Mouse (Mus musculus) embryonic facial prominence, embryonic 10.5 days (tissue): ENCODE results near the gene Tmprss11d. TPM values are rescaled to one million over a fixed set of nuclear protein-coding genes. Genes with fewer than 3 reads are reported as not detected.
"Not testable (repeated sequence)": the region's sequence is repeated elsewhere in the genome, so short reads cannot be mapped to it uniquely, and the experiment has no call there.

Experiments
- DNase-seq: peaks from one replicate; pipeline ENCODE4 v3.0.0-alpha.2; 2017; ENCODE audit warnings: low spot score
- H3K27ac ChIP-seq: fragments of 300-500 bp; sonication (generic); replicated peaks from 2 replicates; pipeline ENCODE4 v1.5.1; 2016; ENCODE audit warnings: mild to moderate bottlenecking
- H3K27me3 ChIP-seq: fragments of 300-500 bp; sonication (generic); replicated peaks from 2 replicates; pipeline ENCODE4 v1.6.1; 2016; ENCODE audit warnings: low read depth, mild to moderate bottlenecking; ENCODE audit not compliant: poor library complexity, severe bottlenecking
- H3K36me3 ChIP-seq: fragments of 300-500 bp; sonication (generic); replicated peaks from 2 replicates; pipeline ENCODE4 v1.6.1; 2016; ENCODE audit warnings: mild to moderate bottlenecking, moderate library complexity
- H3K4me1 ChIP-seq: fragments of 300-500 bp; sonication (generic); 2 replicates; pipeline ENCODE4 v1.6.1; 2016
- H3K4me3 ChIP-seq: fragments of 300-500 bp; sonication (generic); 2 replicates; pipeline ENCODE4 v1.5.1; 2016; ENCODE audit warnings: mild to moderate bottlenecking, moderate library complexity
- H3K9me3 ChIP-seq: fragments of 300-500 bp; sonication (generic); 2 replicates; pipeline ENCODE4 v1.6.1; 2016; ENCODE audit warnings: mild to moderate bottlenecking
- WGBS: fragments of 180-500 bp; shearing (Covaris S2); methylation state at CpG from one replicate; pipeline ENCODE4 v1.1.7; 2016; 5-methylcytosine and 5-hydroxymethylcytosine counted together
- polyA plus RNA-seq: library from polyadenylated mRNA; unstranded; fragments of >200 nt; fragmentation: Nextera tagmentation; extraction: Ambion mirVana; gene quantifications from 2 replicates; pipeline ENCODE4 v1.2.1, GENCODE M21; 2016

Tmprss11d gene
- 0.10 and 0.15 TPM in 2 replicates for polyA plus RNA-seq

DNA sequence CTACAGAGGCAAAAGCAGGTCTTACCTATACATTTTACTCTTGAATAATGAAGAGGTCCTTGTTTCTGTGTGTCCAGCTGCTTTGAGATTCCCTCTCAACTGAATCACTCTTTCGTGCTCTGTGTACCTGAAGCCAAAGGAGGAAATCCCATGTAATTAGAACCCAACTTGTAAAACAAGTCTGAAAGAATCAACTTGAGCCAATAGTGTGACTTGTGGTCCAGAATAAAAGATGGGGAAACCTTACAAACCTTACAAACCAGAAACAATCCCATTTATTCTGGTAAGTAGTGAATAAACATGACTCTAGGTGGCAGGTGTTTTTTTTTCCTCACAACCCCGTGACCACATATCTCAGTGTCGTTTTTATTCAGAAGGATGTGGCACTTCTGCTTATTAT, at the start of gene Tmprss11d:
Gene Tmprss11d (minus strand): TSS at position 101 of the 400 bp plus-strand sequence.
- 70% methylated on average over 3 of the region's 3 CpGs for WGBS
- Histone ChIP-seq H3K27ac (no peak within 1 kb of the TSS), H3K9me3 (no peaks in the 10 kb centered on the region), H3K4me1 (no peaks in the 10 kb centered on the region), H3K27me3 (no peaks in the 10 kb centered on the region), H3K36me3 (no peaks in the 10 kb centered on the region), H3K4me3 (no peak within 1 kb of the TSS)
- no peak for DNase-seq

DNA sequence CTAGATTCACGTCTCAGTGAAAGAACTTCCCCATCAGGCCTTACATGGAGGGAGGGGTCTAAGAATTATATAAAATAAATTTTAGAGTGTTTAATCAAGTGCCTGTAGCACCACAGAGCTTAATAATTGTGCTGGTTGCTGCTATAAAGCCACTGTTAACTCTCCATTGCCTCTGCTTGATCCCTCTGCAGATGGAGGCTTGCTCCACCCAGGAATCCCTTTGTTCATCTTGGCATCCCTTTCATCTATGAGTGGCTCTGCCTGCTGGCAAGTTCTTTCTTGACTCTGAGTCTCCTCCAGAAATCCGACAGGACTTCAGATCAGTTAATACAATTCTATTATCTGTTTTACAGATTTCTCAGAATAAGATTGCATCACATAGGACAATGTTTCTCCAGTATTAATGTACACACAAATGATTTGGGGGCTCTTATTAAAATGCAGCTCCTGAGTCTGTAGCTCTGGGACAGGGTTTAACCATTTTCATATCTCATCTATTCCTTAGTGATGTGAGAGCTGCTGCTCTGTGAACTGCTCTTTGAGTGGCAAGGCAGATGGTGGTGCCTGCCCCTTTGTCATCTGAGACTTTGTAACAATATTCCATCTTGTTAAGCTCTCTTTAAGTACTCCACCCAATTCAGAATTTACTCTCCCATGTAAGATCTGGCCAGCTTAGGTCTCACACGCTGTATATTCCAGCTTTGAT, 48.3 kb upstream of the Tmprss11d start:
- Histone ChIP-seq H3K27ac (no peak overlapping the region), H3K36me3 (no peaks in the 10 kb centered on the region), H3K9me3 (no peaks in the 10 kb centered on the region), H3K4me3 (no peak overlapping the region), H3K27me3 (no peaks in the 10 kb centered on the region), H3K4me1 (peaks cover 15% of the 10 kb centered on the region)
- DNase-seq: peak; percentile 13
- 50% methylated on average over 3 of the region's 3 CpGs for WGBS

DNA sequence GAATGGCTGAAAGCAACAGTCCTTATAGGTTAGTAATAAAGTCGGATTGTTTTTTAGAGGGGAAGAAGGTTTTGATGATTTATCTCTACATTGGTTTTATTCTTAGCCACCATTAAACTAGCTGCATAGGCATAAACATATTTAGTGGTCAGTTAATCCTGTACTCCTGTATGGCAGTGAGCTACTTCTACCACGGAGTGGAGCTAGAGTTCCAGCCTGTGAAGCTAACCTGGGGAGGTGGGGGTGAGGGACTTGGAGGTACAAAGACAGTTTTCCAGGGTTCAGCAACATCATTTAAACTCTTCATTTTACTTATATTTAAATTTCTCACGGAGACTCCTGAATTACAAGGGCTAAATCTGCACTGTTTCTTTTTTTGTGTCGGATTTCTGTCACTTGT, 46.3 kb upstream of the Tmprss11d start:
- Histone ChIP-seq H3K9me3 (no peaks in the 10 kb centered on the region), H3K27ac (no peak overlapping the region), H3K36me3 (no peaks in the 10 kb centered on the region), H3K4me1 (peaks cover 15% of the 10 kb centered on the region), H3K4me3 (no peak overlapping the region), H3K27me3 (no peaks in the 10 kb centered on the region)
- peak; percentile 24 for DNase-seq
- 28% methylated on average over 4 of the region's 4 CpGs for WGBS

DNA sequence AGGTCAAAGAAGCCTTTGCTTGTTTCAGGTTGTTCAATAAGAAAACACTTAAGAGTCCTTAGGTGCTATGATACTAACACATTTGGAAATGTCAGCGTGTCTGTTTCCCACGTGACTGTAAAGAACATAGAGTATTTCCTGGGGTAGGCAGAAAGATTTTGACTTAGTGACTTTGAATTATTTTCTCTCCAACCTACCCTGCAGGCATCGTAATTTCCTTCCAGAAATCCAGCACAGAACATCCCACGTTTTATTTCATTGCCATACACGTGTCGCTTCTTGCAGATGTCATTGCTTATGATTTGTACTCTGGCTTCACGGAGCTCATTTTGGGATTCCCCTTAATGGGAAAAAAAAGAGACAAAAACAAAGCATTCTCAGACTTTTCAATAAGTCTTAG, 41.1 kb upstream of the Tmprss11d start:
- no peaks in the 10 kb centered on the region for H3K9me3 ChIP-seq

DNA sequence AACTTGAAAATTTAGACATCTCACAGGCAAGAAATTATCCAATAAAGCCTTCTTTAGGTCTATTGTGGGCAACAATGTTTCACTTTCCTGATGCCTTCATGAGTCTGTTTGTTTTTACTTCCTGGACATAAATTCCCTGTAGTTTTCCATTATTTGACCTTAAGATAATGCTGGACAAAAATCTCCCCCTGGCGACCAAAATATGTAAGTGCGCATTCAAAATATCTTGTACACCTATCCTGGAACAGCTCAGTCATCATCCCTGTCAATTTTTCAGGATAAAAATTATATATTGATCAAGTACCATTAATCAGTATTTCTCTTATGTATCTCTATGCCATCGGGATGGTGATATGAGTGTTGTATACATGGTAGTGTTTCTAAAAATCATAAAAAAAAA, 37.6 kb upstream of the Tmprss11d start:
- Histone ChIP-seq H3K27me3 (no peaks in the 10 kb centered on the region), H3K9me3 (no peaks in the 10 kb centered on the region), H3K4me1 (no peaks in the 10 kb centered on the region), H3K4me3 (no peak overlapping the region), H3K27ac (no peak overlapping the region), H3K36me3 (no peaks in the 10 kb centered on the region)
- WGBS: 27% methylated on average over 3 of the region's 3 CpGs
- DNase-seq: no peak

More for the DNA sequence above, 41.1 kb upstream of the Tmprss11d start:
- H3K27ac ChIP-seq: no peak overlapping the region
- H3K27me3 ChIP-seq: no peaks in the 10 kb centered on the region
- H3K36me3 ChIP-seq: no peaks in the 10 kb centered on the region
- H3K4me1 ChIP-seq: no peaks in the 10 kb centered on the region
- 86% methylated on average over 7 of the region's 7 CpGs for WGBS
- H3K4me3 ChIP-seq: no peak overlapping the region
- DNase-seq: no peak

DNA sequence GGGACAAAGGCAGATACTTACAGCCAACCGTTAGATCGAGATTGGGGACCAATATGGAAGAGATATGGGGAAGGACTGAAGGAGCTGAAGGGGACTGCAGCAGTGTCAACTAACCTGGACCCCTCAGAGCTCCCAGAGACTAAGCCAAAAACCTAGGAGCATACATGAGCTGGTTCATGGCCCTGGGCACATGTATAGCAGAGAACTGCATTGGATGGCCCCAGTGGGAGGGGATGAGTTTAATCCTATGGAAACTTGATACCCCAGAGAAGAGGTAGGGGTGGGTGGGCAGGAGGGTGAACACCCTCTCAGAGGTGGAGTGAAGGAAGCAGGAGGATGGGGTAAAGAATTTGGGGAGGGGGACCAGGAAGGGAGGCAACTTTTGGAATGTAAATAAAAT, 34.7 kb upstream of the Tmprss11d start:
- WGBS: 92% methylated on average over 2 of the region's 2 CpGs
- H3K4me3 ChIP-seq: no peak overlapping the region
- H3K4me1 ChIP-seq: no peaks in the 10 kb centered on the region
- H3K9me3 ChIP-seq: no peaks in the 10 kb centered on the region
- no peaks in the 10 kb centered on the region for H3K27me3 ChIP-seq
- H3K27ac ChIP-seq: no peak overlapping the region
- DNase-seq: no peak
- H3K36me3 ChIP-seq: no peaks in the 10 kb centered on the region

GRCm38 (mm10) chr5:86407191-86407590, 34.0 kb upstream of the Tmprss11d start:
- Histone ChIP-seq H3K36me3 (no peaks in the 10 kb centered on the region), H3K4me3 (no peak overlapping the region), H3K27me3 (no peaks in the 10 kb centered on the region), H3K9me3 (no peaks in the 10 kb centered on the region), H3K27ac (no peak overlapping the region), H3K4me1 (no peaks in the 10 kb centered on the region)
- WGBS: 79% methylated on average over 3 of the region's 3 CpGs
- DNase-seq: no peak

DNA sequence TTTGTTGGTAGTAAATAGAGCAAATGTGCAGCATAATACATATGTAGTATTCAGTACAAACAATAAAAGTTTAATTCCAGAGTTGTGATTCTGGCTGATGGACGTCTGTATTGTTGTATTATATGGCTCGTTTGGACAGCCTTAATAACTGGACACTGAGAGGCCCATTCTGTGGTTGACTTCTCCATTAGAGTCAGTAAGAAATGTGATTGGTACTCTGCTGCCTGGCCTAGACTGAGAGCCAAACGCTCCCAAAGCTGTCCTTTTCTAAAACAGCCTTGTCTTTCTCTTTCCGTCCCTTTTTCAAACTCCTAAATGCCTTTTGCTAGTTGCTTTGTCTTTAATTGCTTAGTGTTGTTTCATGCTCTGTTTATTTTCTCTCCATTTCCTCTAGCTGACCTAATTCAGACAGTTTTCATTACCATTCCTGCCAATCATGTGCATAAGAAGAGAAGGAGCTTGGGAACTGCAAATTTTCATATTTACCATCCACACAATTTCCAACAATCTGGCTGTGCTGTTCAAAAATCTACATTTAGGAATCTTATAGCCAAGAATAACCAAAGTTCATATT, 13.7 kb downstream of the Tmprss11d start:
- H3K36me3 ChIP-seq: no peaks in the 10 kb centered on the region
- no peak for DNase-seq
- no peaks in the 10 kb centered on the region for H3K27me3 ChIP-seq
- no peak overlapping the region for H3K27ac ChIP-seq
- H3K4me3 ChIP-seq: no peak overlapping the region
- H3K9me3 ChIP-seq: no peaks in the 10 kb centered on the region
- H3K4me1 ChIP-seq: no peaks in the 10 kb centered on the region
- 65% methylated on average over 4 of the region's 4 CpGs for WGBS

DNA sequence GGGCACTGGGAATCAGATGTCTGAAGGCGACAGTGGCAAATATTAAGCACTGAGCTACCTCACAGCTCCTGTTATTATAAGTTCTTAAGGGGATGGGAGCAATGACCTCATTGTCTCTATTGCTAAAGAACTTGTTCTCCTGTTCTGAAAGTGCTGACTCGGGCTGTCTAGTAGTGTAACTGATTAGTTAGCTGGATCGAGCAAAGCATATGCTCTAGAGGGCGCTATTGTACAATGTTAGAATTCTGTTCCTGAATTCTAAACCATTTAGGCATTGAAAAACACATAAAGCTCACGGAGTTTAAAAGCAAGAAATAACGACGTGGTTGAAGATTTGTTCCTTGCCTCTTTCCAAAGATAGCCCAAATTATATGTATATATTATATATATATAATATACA, 20.3 kb downstream of the Tmprss11d start:
- WGBS: 25% methylated on average over 7 of the region's 7 CpGs
- no peaks in the 10 kb centered on the region for H3K36me3 ChIP-seq

GRCm38 (mm10) chr5:86318018-86318956, 54.9 kb downstream of the Tmprss11d start:
- DNase-seq, H3K36me3 ChIP-seq, H3K9me3 ChIP-seq, H3K4me1 ChIP-seq, H3K27me3 ChIP-seq: not testable (repeated sequence)
- Histone ChIP-seq H3K4me3 (peak overlapping the region; percentile 50), H3K27ac (0 out of 2 replicates have a peak overlapping the region, but pooled peaks have one; percentile 40)
- 47% methylated on average over 30 of the region's 30 CpGs for WGBS

More for the DNA sequence above, 20.3 kb downstream of the Tmprss11d start:
- H3K27ac ChIP-seq: no peak overlapping the region
- H3K4me3 ChIP-seq: no peak overlapping the region
- H3K9me3 ChIP-seq: no peaks in the 10 kb centered on the region
- no peaks in the 10 kb centered on the region for H3K27me3 ChIP-seq
- no peak for DNase-seq
- H3K4me1 ChIP-seq: no peaks in the 10 kb centered on the region

DNA sequence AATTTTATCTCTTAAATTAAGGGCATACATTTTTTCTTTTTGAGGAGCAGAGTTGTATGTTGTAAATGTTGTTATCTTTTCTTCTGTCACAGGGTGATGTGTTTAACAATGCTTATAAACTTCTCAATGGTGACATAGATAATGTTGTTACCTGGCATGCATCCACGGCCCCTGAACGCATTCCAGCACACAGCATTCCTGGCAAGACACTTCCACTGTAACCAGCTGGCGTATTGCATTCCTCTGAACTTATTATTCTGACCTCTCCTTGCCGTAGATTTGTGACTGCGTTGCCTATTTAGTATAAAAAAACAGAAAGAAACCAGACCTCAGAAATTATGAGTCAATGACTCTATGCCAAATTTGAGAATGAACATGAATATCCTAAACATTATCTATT, 67.1 kb downstream of the Tmprss11d start:
- no peak overlapping the region for H3K4me3 ChIP-seq
- H3K36me3 ChIP-seq: no peaks in the 10 kb centered on the region
- 89% methylated on average over 5 of the region's 5 CpGs for WGBS
- H3K4me1 ChIP-seq: no peaks in the 10 kb centered on the region
- DNase-seq: no peak
- H3K27ac ChIP-seq: no peak overlapping the region
- H3K27me3 ChIP-seq: no peaks in the 10 kb centered on the region
- no peaks in the 10 kb centered on the region for H3K9me3 ChIP-seq

- H3K27me3 ChIP-seq: no peaks in the 10 kb centered on the region
- 85% methylated on average over 8 of the region's 8 CpGs for WGBS
- no peaks in the 10 kb centered on the region for H3K36me3 ChIP-seq
Observed at GRCm38 (mm10) chr5:86303877-86304276, 69.3 kb downstream of the Tmprss11d start.

More at GRCm38 (mm10) chr5:86303877-86304276, 69.3 kb downstream of the Tmprss11d start:
- Histone ChIP-seq H3K27ac (no peak overlapping the region), H3K4me1 (no peaks in the 10 kb centered on the region), H3K4me3 (no peak overlapping the region), H3K9me3 (no peaks in the 10 kb centered on the region)
- DNase-seq: no peak
